Mouse (Mus musculus): ENCODE measurements around the gene Defb21.

DNA sequence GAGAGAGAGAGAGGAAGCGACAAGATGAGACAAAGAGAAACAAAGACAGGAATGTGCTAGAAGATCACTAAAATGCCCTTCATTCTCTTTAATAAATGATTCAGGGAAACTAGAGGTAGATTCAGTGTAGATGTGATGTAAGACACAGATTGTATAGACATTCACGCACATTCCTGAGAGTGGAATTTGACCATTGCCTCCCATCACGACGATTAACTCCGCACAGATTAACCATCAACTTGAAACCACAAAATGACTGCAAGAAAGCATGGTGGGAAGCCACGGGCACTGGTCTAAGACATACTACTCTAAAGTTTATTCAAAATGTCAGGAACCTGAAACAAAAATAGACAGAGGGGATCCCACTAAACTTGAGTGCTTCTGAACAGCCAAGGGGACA lies 2.2 kb upstream of the Defb21 start:
- no peak for TF ChIP-seq CTCF (IDR thresholded peaks at IDR 0.05; ENCODE audit: borderline replicate concordance, extremely low read depth, insufficient read depth, insufficient read length)
- TF ChIP-seq POLR2A (IDR thresholded peaks at IDR 0.05; ENCODE audit: borderline replicate concordance, extremely low read depth, insufficient read depth, insufficient read length, poor library complexity, severe bottlenecking): no peak

Data from brain, embryonic 14.5 days (tissue).